Mouse (Mus musculus) sigmoid colon, adult 10 weeks (tissue): ENCODE measurements around the gene Zfp580. TPM values are rescaled to one million over a fixed set of nuclear protein-coding genes. Genes with fewer than 3 reads are reported as not detected.

Experiments used
- polyA plus RNA-seq: library from polyadenylated mRNA; stranded (reverse); fragments of 350-450 nt; fragmentation: Illumina TruSeq; extraction: RNeasy Lipid Tissue Mini Kit (QIAGEN cat#74804); gene quantifications from one replicate; pipeline ENCODE4 v1.2.3, GENCODE M21; 2014; ENCODE audit warnings: low read depth, low replicate concordance

Zfp580 gene
- polyA plus RNA-seq = 0.41 TPM

GRCm38 (mm10) chr7:5051193-5052192, at the start of gene Zfp580:
TSS of gene Zfp580 (plus strand) at chr7:5051538.

GRCm38 (mm10) chr7:5014251-5015117, 36.9 kb upstream of the Zfp580 start, which contains the start of the genes Zfp524 and Fiz1:
TSS of gene Zfp524 (plus strand) at chr7:5014415.
TSS of gene Fiz1 (minus strand) at chr7:5014697.

GRCm38 (mm10) chr7:5015118-5016001, 36.0 kb upstream of the Zfp580 start, which contains the start of gene Gm44973:
TSS of gene Gm44973 (plus strand) at chr7:5015496.

GRCm38 (mm10) chr7:5020000-5020681, 31.2 kb upstream of the Zfp580 start, which contains the start of the genes Zfp865 and Ccdc106:
TSS of gene Zfp865 (plus strand) at chr7:5020376.
TSS of gene Ccdc106 (plus strand) at chr7:5020553.

GRCm38 (mm10) chr7:5033818-5034217, 17.5 kb upstream of the Zfp580 start, which contains the start of gene 4632433K11Rik:
TSS of gene 4632433K11Rik (plus strand) at chr7:5034118.

GRCm38 (mm10) chr7:5038109-5038732, 13.1 kb upstream of the Zfp580 start, which contains the start of gene Zfp784:
TSS of gene Zfp784 (minus strand) at chr7:5038446.

GRCm38 (mm10) chr7:5061774-5062359, 10.5 kb downstream of the Zfp580 start, which contains the start of gene U2af2:
TSS of gene U2af2 (plus strand) at chr7:5062143.

GRCm38 (mm10) chr7:5080010-5080751, 28.8 kb downstream of the Zfp580 start, which contains the start of gene Epn1:
TSS of gene Epn1 (plus strand) at chr7:5080235.

Other genes starting within 250 kb of the Zfp580 start
- gene Ube2s, start 238.9 kb upstream of the Zfp580 start, polyA plus RNA-seq = 2.9 TPM
- 0.66 TPM for gene Shisa7, start 206.8 kb upstream of the Zfp580 start, polyA plus RNA-seq
- 1.4 TPM for gene Isoc2b, start 181.3 kb upstream of the Zfp580 start, polyA plus RNA-seq
- 0.44 TPM for gene Isoc2a, start 174.4 kb upstream of the Zfp580 start, polyA plus RNA-seq
- gene Gm36210, start 145.0 kb upstream of the Zfp580 start, polyA plus RNA-seq = not detected
- gene Zfp628, start 136.3 kb upstream of the Zfp580 start, polyA plus RNA-seq = not detected
- gene Nat14, start 129.5 kb upstream of the Zfp580 start, polyA plus RNA-seq = 1.5 TPM
- gene Ssc5d, start 125.8 kb upstream of the Zfp580 start, polyA plus RNA-seq = 0.38 TPM
- gene Sbk2, start 87.1 kb upstream of the Zfp580 start, polyA plus RNA-seq = not detected
- gene Sbk3, start 80.4 kb upstream of the Zfp580 start, polyA plus RNA-seq = not detected
- gene Zfp579, start 55.4 kb upstream of the Zfp580 start, polyA plus RNA-seq = 36.0 TPM
- not detected for gene Zfp524, start 37.1 kb upstream of the Zfp580 start, polyA plus RNA-seq
- 12.5 TPM for gene Fiz1, start 36.8 kb upstream of the Zfp580 start, polyA plus RNA-seq
- gene Gm44973, start 36.0 kb upstream of the Zfp580 start, polyA plus RNA-seq = not detected
- gene Zfp865, start 31.2 kb upstream of the Zfp580 start, polyA plus RNA-seq = 9.8 TPM
- gene Ccdc106, start 31.0 kb upstream of the Zfp580 start, polyA plus RNA-seq = not detected
- gene 4632433K11Rik, start 17.4 kb upstream of the Zfp580 start, polyA plus RNA-seq = 2.8 TPM
- gene Zfp784, start 13.1 kb upstream of the Zfp580 start, polyA plus RNA-seq = 7.6 TPM
- 19.6 TPM for gene U2af2, start 10.6 kb downstream of the Zfp580 start, polyA plus RNA-seq
- 3.2 TPM for gene Epn1, start 28.7 kb downstream of the Zfp580 start, polyA plus RNA-seq
- not detected for gene Rfpl4, start 65.4 kb downstream of the Zfp580 start, polyA plus RNA-seq
- gene Rasl2-9, start 74.4 kb downstream of the Zfp580 start, polyA plus RNA-seq = 1.2 TPM
- gene Vmn1r55, start 98.1 kb downstream of the Zfp580 start, polyA plus RNA-seq = not detected
- not detected for gene Vmn1r56, start 145.2 kb downstream of the Zfp580 start, polyA plus RNA-seq
- not detected for gene Vmn1r57, start 167.0 kb downstream of the Zfp580 start, polyA plus RNA-seq